Mouse (Mus musculus): ENCODE results near the gene Sik3. TPM values are rescaled to one million over a fixed set of nuclear protein-coding genes. Genes with fewer than 3 reads are reported as not detected.
"Not testable (repeated sequence)": the region's sequence is repeated elsewhere in the genome, so short reads cannot be mapped to it uniquely, and the experiment has no call there.

The Sik3 gene
- polyA plus RNA-seq, 1 experiment from 2014 or later, result 9.8 TPM

DNA sequence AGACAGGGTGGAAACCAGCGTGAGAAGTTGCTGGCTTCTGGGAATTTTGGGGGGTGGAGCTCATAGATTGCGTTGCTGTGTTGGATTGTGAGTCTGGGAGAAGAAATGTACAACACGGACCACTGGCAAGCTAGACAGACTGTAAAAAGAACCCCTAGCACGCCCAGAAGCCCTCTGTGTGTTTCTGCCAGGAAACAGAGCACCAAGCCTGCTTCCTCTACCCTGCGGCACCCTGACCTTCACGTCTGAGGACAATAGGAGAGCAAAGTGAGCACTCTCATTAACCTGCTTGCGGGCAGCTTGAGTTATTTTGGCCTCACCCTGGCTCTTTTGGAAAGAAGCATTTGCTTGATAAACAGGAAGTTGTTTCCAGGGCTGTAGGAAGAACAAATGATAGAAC lies 137.5 kb downstream of the Sik3 start:
- WGBS, result 79% methylated on average over 7 of the region's 7 CpGs
- no peak overlapping the region for H3K27ac ChIP-seq
- H3K9me3 ChIP-seq, result no peaks in the 10 kb centered on the region
- no peak overlapping the region for H3K9ac ChIP-seq
- no peaks in the 10 kb centered on the region for H3K36me3 ChIP-seq (replicated peaks)
- 0 out of 2 replicates have a peak, but pooled peaks cover 8% of the 10 kb centered on the region for H3K4me1 ChIP-seq
- no peak overlapping the region for H3K4me2 ChIP-seq
- ATAC-seq (ENCODE audit: low FRiP score), result no peak
- no peak overlapping the region for H3K4me3 ChIP-seq (replicated peaks)
- H3K27me3 ChIP-seq, result no peaks in the 10 kb centered on the region

DNA sequence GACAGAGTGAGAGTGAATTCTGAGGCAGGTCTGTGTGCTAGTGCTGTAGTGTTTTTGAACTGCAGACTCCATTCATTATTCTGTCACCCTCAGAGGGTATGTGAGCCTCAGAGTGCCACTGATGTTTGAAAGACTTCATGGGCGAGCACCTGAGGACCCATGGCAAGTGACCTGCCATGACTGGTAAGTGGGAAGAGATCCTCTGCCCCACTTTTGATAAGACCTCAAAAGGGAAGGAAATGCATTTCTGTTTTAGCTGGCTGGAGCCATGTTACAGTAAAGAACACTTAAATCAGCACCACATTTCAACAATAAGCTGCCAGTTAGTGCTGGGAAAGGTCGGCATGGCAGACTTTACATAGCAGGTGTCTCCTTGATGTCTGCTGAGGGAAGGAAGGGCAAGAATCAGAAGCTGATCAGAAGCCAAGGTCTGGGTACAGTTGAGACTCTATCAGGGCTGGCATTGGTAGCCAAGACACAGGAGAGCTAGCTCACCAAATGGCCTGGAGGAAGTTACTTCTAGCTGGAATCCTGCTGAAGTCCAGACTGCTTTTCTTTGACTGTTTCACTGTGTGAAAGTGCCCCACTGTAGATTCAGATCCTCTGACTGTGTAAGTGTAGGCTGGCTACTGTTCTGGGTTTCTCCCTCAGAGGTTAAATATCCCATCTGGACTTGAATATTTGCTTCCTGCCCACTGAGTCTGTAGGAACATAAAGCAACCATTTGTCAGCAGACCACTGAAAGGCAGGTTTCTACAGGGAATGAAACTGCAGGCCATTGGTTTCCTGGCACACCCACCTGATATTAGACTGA lies 138.5 kb downstream of the Sik3 start:
- 77% methylated on average over 2 of the region's 2 CpGs for WGBS
- no peak for ATAC-seq (ENCODE audit: low FRiP score)
- H3K4me2 ChIP-seq, result no peak overlapping the region
- no peak overlapping the region for H3K9ac ChIP-seq
- H3K27me3 ChIP-seq, result no peaks in the 10 kb centered on the region
- 0 out of 2 replicates have a peak, but pooled peaks cover 8% of the 10 kb centered on the region for H3K4me1 ChIP-seq
- H3K9me3 ChIP-seq, result no peaks in the 10 kb centered on the region
- H3K27ac ChIP-seq, result no peak overlapping the region
- no peaks in the 10 kb centered on the region for H3K36me3 ChIP-seq (replicated peaks)
- H3K4me3 ChIP-seq (replicated peaks), result no peak overlapping the region

DNA sequence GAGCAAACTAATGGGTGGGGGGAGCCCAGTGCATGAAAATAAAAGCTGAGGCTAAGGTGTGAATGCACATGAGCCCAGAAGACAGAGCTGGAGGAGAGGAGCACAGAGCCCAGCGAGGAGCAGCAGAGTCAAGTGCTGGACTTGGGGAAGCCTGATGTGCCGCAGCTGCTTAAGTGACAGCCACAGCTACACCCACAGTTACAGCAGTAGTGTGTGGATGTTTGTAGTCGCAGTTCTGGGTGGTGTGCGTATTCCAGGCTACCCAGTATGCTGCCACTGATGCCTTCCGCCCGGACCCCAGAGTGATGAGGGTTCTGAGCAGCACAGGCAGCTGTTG lies 139.1 kb downstream of the Sik3 start:
- no peak overlapping the region for H3K27ac ChIP-seq
- ATAC-seq (ENCODE audit: low FRiP score), result no peak
- H3K9me3 ChIP-seq, result no peaks in the 10 kb centered on the region
- 88% methylated on average over 6 of the region's 6 CpGs for WGBS
- H3K36me3 ChIP-seq (replicated peaks), result no peaks in the 10 kb centered on the region
- H3K9ac ChIP-seq, result no peak overlapping the region
- H3K27me3 ChIP-seq, result no peaks in the 10 kb centered on the region
- H3K4me3 ChIP-seq (replicated peaks), result no peak overlapping the region
- H3K4me1 ChIP-seq, result peaks cover 5% of the 10 kb centered on the region; the same call in 1 of the 2 replicates
- H3K4me2 ChIP-seq, result no peak overlapping the region

DNA sequence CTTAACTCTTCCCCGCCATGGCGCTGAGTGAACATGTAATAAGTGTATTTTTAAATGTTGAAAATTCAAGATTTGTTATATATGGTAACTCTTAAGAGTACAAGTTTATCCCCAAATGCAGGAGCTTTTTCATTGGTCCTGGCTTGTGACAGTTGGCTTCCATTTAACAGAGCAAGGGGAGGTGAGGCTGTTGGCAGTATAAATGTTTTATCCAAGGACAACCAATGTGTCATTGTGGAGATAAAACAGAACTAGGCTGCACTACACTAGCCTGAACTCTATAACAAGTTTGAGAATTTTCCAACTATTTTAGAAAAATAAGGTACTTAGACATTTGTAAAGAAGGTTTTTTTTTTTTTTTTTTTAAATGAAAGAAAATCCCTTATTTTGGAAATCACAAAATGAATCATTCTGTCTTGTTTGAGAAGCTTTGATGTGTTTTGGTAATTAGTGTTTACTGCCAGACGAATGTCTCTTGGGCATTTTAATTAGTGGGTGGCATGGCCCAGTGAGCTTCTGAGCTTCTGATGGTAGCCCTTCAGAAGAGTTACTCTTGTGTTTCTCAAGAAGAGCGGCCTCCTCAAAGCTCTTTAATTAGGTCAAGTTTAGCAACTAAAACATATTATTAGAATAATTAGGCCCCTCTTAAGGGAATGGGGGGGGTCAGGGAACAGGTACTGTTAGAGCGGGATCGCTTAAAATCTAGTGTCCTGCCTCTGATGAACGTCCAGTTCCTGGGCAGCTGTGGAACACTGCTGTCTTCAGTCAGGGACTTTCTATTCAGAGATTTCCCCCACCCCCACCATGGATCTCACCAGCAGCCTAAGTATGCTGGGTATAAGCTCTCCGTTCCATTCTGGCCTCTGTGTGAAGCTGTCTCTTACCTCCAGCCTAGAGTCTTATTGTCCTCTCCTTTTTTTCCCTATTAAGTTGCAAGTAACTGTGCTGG lies 139.7 kb downstream of the Sik3 start:
- 57% methylated on average over 8 of the region's 8 CpGs for WGBS

DNA sequence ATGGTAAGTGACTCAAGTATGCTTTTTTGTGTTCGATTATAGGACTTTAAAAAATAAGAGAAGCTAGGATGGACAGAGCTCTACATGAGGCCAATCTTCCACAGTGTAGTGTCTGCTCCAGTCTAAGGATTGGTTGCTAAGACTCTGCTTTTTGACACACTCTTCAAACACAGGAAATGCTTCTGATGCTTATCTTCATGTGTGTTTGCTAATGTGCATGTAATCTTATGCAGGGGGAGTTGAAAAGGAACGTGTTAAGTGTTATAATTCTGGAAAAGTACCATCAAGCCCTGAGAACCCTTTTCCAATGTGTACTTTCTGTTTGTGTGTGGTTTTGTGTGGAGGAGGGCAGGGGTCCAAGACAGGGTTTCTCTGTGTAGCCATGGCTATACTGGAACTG lies 141.8 kb downstream of the Sik3 start:
- Histone ChIP-seq H3K27me3 (no peaks in the 10 kb centered on the region), H3K9ac (no peak overlapping the region), H3K9me3 (no peaks in the 10 kb centered on the region), H3K4me3 (replicated peaks) (no peak overlapping the region), H3K4me2 (no peak overlapping the region), H3K27ac (no peak overlapping the region), H3K36me3 (replicated peaks) (no peaks in the 10 kb centered on the region), H3K4me1 (peaks cover 6% of the 10 kb centered on the region; the same call in 1 of the 2 replicates)
- ATAC-seq (ENCODE audit: low FRiP score), result no peak
- whole genome bisulfite sequencing, result 86% methylated on average over 2 of the region's 2 CpGs

More for the DNA sequence above, 139.7 kb downstream of the Sik3 start:
- no peak overlapping the region for H3K27ac ChIP-seq
- H3K9me3 ChIP-seq, result no peaks in the 10 kb centered on the region
- H3K4me1 ChIP-seq, result peaks cover 6% of the 10 kb centered on the region; the same call in 1 of the 2 replicates
- no peak overlapping the region for H3K9ac ChIP-seq
- H3K27me3 ChIP-seq, result no peaks in the 10 kb centered on the region
- no peak for ATAC-seq (ENCODE audit: low FRiP score)
- H3K36me3 ChIP-seq (replicated peaks), result no peaks in the 10 kb centered on the region
- H3K4me3 ChIP-seq (replicated peaks), result no peak overlapping the region
- H3K4me2 ChIP-seq, result no peak overlapping the region

DNA sequence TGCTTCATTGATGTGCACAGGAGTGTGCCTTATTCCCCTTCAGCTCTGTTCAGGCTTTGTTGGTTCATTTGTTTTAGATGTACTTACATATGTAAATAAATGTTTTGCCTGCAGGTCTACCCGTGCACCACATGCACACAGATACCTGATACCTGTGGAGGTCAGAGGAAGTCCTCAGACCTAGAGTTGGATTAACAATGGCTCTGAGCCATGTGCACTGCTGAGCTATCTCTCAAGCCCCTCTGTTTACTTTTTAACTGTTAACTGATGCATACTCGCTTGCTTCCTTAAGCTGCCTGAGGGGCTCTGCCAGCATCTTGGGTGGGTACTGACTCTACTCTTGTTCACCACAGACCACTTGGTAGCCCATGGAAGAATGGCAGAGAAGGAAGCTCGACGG lies 142.4 kb downstream of the Sik3 start:
- 87% methylated on average over 4 of the region's 4 CpGs for WGBS
- H3K4me1 ChIP-seq, result peaks cover 6% of the 10 kb centered on the region; the same call in 1 of the 2 replicates
- no peaks in the 10 kb centered on the region for H3K27me3 ChIP-seq
- no peaks in the 10 kb centered on the region for H3K9me3 ChIP-seq
- no peak overlapping the region for H3K9ac ChIP-seq
- H3K36me3 ChIP-seq (replicated peaks), result no peaks in the 10 kb centered on the region
- H3K4me2 ChIP-seq, result no peak overlapping the region
- no peak overlapping the region for H3K4me3 ChIP-seq (replicated peaks)
- no peak for ATAC-seq (ENCODE audit: low FRiP score)
- H3K27ac ChIP-seq, result no peak overlapping the region

DNA sequence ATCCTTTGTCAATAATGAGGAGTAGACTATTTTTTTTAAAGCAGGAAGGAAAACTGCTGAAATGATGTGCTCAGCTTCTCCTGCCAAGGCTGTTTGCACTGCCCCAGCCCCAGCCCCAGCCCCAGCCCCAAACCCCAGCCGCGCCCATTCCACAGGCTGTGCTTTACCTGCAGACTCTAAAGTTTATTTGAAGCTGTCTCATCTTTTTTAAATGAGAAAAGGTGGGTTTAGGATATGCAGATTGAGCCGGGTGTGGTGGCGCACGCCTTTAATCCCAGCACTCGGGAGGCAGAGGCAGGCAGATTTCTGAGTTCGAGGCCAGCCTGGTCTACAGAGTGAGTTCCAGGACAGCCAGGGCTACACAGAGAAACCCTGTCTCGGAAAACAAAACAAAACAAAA lies 143.2 kb downstream of the Sik3 start:
- H3K4me3 ChIP-seq (replicated peaks); H3K27ac ChIP-seq; H3K4me1 ChIP-seq; H3K27me3 ChIP-seq; H3K4me2 ChIP-seq; H3K36me3 ChIP-seq (replicated peaks); H3K9me3 ChIP-seq; H3K9ac ChIP-seq; ATAC-seq (ENCODE audit: low FRiP score): not testable (repeated sequence)
- WGBS, result 92% methylated on average over 8 of the region's 8 CpGs

DNA sequence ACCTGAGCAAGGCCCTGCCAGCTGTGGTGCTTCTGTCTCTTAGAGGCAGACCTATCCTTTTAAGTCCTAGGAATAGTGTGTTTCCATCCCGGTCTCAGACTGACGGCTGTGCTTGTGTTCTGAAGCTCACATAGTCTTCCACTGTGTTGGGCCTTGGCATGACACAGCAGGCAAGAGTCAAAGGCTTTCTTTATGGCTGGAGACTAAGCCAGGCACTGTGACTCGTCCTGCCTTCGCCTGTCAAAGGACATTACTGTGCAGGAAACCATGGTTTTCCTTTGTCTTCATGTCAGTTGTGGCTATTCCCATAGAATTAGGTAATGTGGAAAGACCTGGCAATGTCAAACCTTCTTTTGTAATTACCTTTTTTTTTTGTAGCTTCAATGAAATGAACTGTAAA lies 144.1 kb downstream of the Sik3 start:
- H3K27ac ChIP-seq, result no peak overlapping the region
- H3K9me3 ChIP-seq, result no peaks in the 10 kb centered on the region
- peaks cover 6% of the 10 kb centered on the region; the same call in 1 of the 2 replicates for H3K4me1 ChIP-seq
- H3K27me3 ChIP-seq, result no peaks in the 10 kb centered on the region
- H3K36me3 ChIP-seq (replicated peaks), result no peaks in the 10 kb centered on the region
- H3K9ac ChIP-seq, result no peak overlapping the region
- WGBS, result 65% methylated on average over 4 of the region's 4 CpGs
- no peak overlapping the region for H3K4me2 ChIP-seq
- ATAC-seq (ENCODE audit: low FRiP score), result no peak
- H3K4me3 ChIP-seq (replicated peaks), result no peak overlapping the region

DNA sequence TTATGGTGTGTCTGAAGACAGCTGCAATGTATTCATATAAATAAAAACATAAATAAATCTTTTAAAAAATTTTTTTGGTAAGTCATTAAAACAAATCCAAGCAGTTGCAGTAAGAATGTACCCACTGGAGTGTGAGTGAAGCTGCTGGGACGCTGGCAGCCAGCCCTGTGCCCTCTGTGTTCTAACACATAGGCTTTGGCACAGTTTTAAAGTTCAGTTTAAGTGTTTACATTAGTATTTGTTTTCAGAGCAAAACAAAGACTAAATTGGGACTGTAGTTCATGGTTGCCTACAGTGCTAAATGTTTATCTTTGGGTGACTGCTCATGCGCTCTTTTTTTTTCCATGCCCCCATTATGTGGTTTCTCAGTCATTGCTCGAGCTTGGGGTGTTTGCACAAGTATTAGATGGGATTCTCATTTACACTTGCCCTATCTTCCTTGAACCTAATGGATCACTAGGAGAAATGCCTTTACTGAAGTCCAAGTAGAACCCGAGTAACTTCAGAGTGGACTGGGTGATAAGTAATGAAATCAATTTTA lies 145.7 kb downstream of the Sik3 start:
- 88% methylated on average over 4 of the region's 4 CpGs for WGBS
- Histone ChIP-seq H3K9me3 (no peaks in the 10 kb centered on the region), H3K9ac (no peak overlapping the region), H3K27ac (no peak overlapping the region), H3K27me3 (no peaks in the 10 kb centered on the region), H3K4me2 (no peak overlapping the region), H3K36me3 (replicated peaks) (no peaks in the 10 kb centered on the region), H3K4me1 (peaks cover 3% of the 10 kb centered on the region; the same call in 1 of the 2 replicates), H3K4me3 (replicated peaks) (no peak overlapping the region)
- ATAC-seq (ENCODE audit: low FRiP score), result no peak

DNA sequence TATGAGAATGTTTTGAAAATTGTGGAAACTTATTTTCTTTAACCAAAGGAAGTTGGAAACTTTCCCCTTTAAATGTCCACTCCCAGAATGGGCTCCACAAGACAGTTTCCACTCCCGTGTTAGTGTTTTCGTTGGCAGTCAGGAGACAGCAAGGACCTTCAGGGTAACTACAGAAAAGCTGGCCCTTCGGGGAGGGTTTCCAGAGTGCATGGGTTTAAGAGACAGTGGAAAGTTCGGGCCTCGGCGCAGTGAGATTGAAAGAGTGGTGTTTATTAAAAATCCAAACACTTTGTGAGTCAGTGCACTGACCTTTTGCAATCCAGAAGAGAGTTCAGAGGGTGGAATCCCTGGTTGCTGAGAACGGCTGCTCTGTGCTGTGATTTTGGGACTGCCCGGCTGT lies 150.8 kb downstream of the Sik3 start:
- H3K4me3 ChIP-seq (replicated peaks), result no peak overlapping the region
- H3K27ac ChIP-seq, result no peak overlapping the region
- no peaks in the 10 kb centered on the region for H3K27me3 ChIP-seq
- H3K9ac ChIP-seq, result no peak overlapping the region
- H3K9me3 ChIP-seq, result no peaks in the 10 kb centered on the region
- H3K4me2 ChIP-seq, result no peak overlapping the region
- no peaks in the 10 kb centered on the region for H3K4me1 ChIP-seq
- 86% methylated on average over 8 of the region's 8 CpGs for WGBS
- no peaks in the 10 kb centered on the region for H3K36me3 ChIP-seq (replicated peaks)
- no peak for ATAC-seq (ENCODE audit: low FRiP score)

DNA sequence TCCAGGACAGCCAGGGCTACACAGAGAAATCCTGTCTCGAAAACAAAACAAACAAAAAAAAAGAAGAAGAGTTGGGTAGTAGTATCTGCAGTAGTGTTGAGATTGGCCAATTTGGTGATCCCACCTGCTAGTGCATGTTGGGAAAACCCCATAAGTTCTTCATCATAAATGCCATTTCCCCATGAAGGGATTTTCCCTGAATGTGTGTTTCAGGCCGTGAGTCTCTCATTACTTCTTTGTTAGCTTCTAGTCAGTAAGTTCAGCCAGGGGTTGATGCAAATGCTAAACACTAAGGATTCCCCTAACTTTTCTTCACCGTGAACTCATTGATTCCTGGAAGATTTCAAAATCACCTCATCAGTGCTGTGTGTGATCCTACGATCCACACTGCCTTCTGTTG lies 156.2 kb downstream of the Sik3 start:
- Histone ChIP-seq H3K9ac (no peak overlapping the region), H3K36me3 (replicated peaks) (no peaks in the 10 kb centered on the region), H3K9me3 (no peaks in the 10 kb centered on the region), H3K4me1 (no peaks in the 10 kb centered on the region), H3K4me3 (replicated peaks) (no peak overlapping the region), H3K27ac (no peak overlapping the region), H3K4me2 (no peak overlapping the region), H3K27me3 (no peaks in the 10 kb centered on the region)
- 86% methylated on average over 4 of the region's 4 CpGs for WGBS
- no peak for ATAC-seq (ENCODE audit: low FRiP score)

DNA sequence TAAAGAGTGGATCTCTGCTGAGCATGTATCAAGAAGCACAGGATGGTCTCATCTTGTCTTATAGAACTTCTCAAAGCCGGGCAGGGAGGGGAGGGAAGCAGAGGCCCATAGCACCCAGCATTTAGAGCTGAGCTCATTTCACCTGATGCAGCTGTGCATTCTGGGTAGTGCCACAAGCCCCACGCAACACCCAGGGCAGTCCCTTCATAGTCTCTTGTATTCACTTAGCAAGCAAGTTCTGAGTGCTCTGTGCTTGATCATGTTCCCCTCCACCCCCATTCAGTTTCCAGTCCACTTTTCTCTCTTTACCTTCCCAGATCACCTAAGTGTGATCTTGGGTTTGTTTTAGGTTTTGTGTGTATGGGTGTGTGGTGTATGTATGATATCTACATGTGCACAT lies 159.6 kb downstream of the Sik3 start:
- Histone ChIP-seq H3K27ac (no peak overlapping the region), H3K36me3 (replicated peaks) (no peaks in the 10 kb centered on the region), H3K4me1 (no peaks in the 10 kb centered on the region), H3K4me3 (replicated peaks) (no peak overlapping the region), H3K27me3 (no peaks in the 10 kb centered on the region), H3K4me2 (no peak overlapping the region), H3K9ac (no peak overlapping the region), H3K9me3 (no peaks in the 10 kb centered on the region)
- no peak for ATAC-seq (ENCODE audit: low FRiP score)
- 74% methylated on average over 2 of the region's 2 CpGs for WGBS
